Mouse (Mus musculus) G1E (cell line): ENCODE results near the gene BC049715.

ENCODE experiments used
- CTCF ChIP-seq: IDR thresholded peaks from 2 replicates; pipeline ENCODE4 v1.5.1; 2012; ENCODE audit warnings: low read depth, low read length, inconsistent platforms, mixed read lengths
- GATA1 ChIP-seq: IDR thresholded peaks from 2 replicates; pipeline ENCODE4 v1.6.1; 2012; ENCODE audit warnings: borderline replicate concordance, low read length, inconsistent platforms, mixed read lengths
- POLR2AphosphoS5 ChIP-seq: IDR thresholded peaks from 2 replicates; pipeline ENCODE4 v1.6.1; 2012; ENCODE audit warnings: low read depth, low read length, inconsistent platforms; ENCODE audit not compliant: insufficient replicate concordance
- TAL1 ChIP-seq: conservative IDR thresholded peaks from 2 replicates; pipeline ENCODE4 v1.6.1; 2012; ENCODE audit warnings: low read depth, low read length, inconsistent platforms, mixed read lengths

DNA sequence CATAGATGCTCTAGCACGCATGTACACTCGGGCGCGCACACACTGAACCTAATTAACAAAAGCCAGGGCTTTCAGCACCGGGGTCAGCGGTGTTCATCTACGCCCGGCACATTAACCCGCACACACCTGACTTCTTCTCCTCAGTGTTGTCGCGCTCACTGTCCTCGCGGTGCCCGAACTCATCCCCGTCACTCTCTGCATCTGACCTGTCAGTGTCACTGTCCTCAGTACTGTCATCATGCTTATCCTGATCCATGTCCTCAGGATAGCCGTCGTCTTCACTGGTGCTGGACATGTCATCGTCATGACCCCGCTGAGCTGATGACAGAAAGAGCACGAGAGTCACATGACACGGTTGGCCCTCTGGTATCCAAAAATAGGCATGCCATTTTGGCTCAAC is 7.0 kb upstream of the BC049715 start:
- no peak for TF ChIP-seq GATA1
- TF ChIP-seq CTCF: no peak
- TF ChIP-seq POLR2AphosphoS5: no peak
- no peak for TF ChIP-seq TAL1
